Mouse (Mus musculus) bone marrow, adult 2 months (tissue): Measurements from ENCODE around the gene Cped1.

Experiments used
- CTCF ChIP-seq: fragments of 200-500 bp; IDR thresholded peaks from 2 replicates; pipeline ENCODE4 v1.5.1; 2011; ENCODE audit warnings: low read length, control low read depth; ENCODE audit not compliant: control insufficient read depth, insufficient read depth
- POLR2A ChIP-seq: fragments of 200-500 bp; IDR thresholded peaks from 2 replicates; pipeline ENCODE4 v1.6.1; 2011; ENCODE audit warnings: low read depth, mild to moderate bottlenecking, control low read depth, low read length, borderline replicate concordance; ENCODE audit not compliant: control insufficient read depth

DNA sequence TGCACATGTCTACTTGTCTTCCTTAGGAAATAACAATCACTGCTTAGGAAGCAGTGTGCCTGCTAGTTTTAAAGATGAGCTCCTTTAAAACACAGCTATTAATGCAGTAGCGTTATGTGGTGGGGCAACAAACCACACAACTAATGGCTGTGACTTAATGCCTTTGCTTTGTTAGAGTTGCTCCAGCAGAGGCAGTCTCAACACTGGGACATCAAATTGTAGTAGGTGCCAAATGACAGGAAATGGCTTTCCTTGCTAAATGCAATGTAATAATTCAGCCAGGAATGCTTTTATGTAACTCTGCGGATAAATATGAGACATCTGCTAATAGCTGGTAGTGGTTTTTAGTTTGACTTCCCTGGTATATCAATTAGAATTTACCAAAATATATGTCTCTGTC lies 8.2 kb upstream of the Cped1 start:
- TF ChIP-seq CTCF (no peak), POLR2A (no peak)
